Mouse (Mus musculus): ENCODE results near the gene Atp11a.

Gene Atp11a

DNA sequence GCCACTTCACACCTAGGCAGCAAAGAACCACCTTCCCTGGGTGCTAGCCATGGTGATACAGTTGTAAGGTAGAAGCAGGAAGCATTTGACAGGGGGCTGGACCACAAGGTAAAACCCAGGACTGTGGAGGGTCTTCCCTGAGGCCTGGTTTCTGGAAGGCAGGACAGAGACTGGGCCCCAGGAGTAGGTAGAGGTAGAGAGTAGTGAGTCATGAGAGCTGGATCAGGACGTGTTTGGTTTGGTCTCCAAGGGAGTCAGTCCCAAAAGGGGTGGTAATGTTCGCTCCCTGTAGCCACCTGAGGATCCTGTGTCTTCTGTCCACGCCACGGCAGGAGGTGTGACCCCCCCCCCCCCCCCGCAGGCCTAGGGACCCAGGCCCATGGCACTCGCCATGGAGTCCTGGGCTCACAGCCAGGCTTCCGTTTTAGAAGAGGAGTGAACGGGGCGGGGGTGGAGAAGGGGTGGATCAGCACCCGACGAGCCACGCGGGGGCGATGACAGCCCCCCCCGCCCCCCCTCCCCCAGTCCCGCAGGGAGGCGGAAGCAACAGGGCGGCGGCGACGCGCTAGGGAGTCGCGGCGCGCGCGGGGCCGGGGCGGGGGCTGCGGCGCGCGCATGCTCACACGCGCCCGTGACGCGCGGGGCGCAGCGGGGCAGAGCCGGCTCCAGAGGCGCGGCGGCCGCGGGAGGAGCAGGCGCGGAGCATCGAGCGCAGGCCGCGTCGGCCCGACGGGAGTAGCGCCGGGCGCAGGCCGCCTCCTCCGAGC is at the start of gene Atp11a:
TSS of gene Atp11a (plus strand) at position 624 of the 767 bp plus-strand sequence.
- in situ Hi-C loops (cut with MboI, MseI), result no loop called here

DNA sequence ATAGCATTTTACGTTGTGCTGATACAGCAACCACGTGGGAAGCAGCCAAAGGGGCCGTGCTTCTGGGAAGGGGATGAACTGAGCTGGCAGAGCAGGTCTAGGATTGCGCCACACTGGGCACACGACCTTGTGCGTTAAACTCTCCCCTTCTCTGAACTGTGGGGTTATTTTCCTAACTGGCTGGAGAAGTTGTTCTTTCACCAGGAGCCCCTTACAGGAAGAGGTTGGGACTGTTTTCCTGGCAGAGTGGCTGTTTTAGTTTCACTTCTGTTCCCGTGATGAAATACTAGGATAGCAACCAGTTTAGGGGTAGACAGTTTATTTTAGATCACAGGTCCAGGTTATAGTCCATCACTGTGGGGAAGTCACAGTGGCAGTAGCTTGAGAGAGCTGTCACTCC is 45.2 kb upstream of the Atp11a start:
- in situ Hi-C loops (cut with MboI, MseI), result no loop called here

DNA sequence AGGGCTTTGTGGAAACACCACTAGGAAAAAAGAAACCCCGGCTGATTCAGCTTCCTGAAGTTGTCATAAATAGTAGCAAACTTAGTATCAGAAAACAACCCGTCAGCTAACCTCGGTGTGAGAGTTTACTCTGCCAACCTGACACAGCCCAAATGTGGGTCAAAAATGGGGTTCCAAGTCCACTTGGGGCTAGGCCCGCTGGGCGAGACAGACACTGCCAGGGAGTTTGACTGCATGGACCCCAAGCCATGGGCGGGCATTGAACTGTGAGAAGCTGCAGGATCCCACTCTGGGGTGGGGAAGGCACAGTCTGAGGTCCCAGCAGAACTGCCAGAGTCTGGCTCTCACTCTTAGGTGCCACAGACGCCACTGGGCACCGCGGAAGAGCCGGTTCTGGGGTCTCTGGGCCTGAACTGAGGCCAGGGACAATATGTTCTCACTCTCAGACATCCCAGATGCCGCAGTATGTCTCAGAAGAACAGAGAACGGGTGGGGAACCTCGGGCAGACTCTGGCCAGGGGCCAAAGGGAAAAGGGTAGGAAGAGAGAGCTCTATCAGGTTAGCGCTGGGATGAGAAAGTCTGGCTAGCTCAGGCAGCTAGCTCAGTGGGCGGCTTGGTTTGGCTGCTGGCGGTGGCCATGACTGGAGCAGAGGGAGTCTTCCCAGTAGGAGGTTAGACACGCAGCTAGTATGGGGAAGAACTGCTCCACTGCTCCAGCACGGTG is 40.8 kb upstream of the Atp11a start:
- in situ Hi-C loops (cut with MboI, MseI), result no loop called here

DNA sequence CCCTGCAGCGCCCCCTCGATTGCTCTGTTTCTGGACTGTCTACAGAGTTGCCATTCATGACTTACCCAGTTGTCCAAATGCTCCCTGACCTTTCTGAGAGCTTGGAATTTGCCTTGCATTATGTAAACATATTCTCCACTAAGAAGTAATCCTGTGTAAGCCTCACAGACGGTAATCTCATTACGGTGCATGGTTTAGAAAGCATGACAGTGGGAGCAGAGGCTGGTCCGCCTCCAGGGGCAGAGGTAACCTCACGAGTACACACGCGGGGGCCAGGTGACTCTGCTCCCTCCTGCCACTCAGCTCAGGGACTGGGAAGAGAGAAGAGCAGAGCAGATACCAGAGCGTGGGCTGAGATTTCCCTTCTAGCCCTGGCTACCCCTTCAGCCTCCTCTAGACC is 37.7 kb upstream of the Atp11a start:
- in situ Hi-C loops (cut with MboI, MseI), result no loop called here

DNA sequence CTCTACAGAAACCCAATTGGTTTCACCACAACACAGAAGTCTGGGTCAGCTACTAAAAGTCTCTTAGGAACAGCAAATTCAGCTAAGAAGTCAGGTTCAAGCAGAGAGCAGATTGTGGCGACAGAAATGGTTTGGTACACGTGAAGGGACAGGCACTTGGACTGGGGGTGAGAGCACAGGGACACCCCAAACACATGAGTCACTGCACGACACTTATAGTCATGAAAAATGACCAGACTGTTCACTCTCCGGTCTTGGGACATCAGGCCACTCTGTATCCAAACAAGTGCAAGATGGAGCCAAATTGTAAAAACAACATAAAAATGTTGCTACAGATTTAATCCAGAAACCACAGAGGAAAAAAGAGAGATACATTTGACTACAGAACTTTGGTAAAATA is 28.2 kb upstream of the Atp11a start:
- in situ Hi-C loops (cut with MboI, MseI), result no loop called here

DNA sequence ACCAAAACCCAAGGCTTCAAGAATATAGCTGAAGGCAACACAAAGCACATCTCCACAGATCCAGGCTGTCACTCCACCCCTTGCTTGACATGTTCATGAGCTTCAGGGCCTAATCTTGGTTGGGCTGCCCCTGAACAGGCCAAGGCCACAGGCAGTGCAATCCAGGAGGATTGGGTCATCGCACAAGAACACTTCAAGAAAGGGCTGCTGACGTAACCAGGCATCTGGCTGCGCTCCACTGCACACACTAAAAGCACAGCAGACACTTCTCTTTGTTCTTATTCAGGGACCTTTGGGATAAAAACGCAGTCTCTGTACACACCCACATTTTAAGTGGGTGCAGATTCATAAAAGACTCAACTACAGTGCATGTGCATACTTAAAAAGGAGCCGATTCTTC is 26.0 kb upstream of the Atp11a start:
- in situ Hi-C loops (cut with MboI, MseI), result no loop called here

DNA sequence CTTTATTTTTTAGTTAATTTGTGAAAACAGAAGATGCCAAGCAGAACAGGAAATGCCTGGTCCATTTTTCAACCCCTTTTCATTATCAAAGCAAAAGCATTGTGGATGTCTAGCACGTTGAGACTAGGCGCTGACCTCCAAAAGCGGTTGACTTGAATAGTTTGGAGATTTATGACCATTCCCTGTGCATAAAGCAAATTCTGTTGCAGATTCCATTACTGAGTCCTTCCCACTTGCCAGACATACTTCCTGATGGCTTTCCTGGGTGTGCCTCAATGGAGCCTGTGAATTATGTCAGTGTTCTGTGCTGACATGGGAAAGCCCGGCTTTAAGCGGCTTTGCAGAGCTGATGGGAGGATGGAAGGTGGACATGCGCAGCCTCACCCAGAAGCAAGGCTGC is 24.4 kb upstream of the Atp11a start:
- in situ Hi-C loops (cut with MboI, MseI), result no loop called here

DNA sequence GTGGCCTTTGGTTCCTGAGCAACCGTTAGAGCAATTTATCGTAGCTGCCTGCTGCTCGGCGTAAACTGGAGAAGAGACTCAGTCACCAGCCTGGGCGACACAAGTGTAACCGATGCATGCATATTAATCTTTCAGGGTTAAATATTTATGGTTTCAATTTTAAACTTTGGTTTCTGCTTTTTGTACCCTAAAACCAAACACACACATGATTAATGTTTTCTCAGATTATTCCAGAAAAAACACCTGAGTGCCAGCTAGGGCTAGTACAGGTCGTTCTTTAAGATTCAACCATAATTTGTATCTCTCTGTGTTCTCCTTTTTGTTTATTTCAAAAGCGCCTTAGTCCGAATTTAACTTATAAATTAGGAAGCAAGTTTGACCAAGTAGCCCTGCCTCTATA is 17.7 kb upstream of the Atp11a start:
- in situ Hi-C loops (cut with MboI, MseI), result no loop called here

DNA sequence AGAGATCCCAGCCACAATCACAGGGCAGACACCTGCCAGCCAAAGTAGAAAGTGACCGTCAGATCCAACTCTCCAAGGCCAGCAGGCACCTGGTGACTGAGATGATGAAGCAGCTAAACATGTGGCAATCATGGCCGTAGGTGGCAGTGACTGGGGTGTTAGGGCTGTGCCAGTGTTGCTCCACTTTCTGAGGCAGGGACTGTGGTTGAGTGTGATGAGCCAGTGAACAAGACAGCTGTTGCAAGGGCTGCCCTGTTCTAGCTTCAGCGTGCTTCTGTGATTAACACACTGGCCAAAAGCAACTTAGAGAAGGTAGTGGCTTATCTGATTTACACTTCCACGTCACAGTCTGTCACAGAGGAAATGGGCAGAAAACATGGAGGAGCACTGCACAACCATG is 13.4 kb upstream of the Atp11a start:
- in situ Hi-C loops (cut with MboI, MseI), result no loop called here

DNA sequence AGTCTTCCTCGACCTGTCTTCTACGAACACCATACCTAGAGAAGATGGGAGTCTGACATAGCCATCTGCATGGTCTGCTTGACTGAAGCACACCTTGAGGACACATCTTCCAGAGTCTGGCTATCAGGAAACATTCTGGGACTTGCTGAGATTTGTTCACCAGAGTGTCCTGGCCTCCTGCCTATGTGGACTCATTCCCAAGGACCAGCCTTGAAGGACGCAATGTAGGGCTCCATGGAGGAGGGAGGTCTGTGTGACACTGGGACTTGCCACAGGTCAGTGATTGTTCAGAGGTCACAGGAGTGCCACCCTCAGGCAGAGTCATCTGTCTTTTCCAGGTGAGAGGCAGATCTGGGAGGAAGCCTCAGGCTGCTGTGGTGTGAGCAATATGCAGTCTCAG is 8.6 kb upstream of the Atp11a start:
- in situ Hi-C loops (cut with MboI, MseI), result no loop called here

DNA sequence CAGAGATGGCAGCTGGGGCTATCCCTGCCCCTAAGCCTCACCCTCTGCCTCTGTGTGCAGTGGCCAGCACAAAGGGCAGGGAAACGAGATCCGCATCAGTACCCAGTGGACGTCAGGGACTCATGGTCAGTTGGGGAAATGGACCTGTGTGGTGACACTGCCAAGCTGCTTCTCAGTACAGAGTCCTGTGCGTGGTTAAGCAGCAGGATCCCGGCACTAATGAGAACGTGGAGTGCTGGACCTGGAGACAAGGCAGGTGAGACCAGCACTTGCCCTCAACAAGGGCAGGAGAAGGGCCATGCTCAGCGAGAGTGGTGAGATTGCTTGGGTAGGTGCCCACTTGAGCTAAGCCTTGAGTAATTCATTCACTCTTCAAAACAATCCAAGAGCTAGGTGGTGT is 7.7 kb upstream of the Atp11a start:
- in situ Hi-C loops (cut with MboI, MseI), result no loop called here

DNA sequence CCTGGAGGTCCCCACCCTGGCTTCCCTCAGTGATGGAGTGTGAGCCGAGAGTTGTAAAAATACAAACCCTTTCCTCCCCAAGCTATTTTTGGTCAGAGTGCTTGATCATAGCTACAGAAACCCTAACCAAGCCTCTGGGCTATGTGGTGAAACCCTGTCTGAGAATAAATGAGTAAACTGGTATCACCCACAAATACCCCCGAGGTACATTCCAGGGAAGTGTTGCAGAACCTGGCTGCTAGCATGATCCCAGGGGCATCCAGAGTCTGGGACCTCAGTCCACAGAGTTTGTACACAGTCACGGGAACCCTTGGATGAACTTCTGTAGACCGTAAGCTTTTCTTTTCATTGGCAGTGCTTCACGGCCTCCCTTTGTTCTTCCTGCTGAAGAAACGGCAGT is 3.8 kb upstream of the Atp11a start:
- in situ Hi-C loops (cut with MboI, MseI), result no loop called here

DNA sequence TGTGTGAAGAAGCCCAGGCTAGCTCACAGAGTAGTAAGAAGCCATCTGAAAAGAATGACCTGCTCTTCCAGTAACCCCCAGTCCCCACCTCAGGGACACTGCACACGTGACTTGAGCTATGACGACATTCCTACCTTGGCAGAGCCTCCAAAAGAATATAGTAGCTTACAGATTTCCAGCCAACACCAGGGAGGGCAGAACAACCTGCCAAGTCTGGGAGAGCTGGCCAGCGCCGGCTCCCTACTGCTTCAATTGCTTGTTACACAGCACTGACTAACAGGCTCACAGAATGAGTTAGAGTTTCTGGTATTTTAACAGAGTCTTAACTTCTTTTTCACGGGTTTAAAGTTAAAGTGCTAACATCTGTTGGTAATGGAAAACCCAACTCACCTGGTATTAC is 2.7 kb upstream of the Atp11a start:
- in situ Hi-C loops (cut with MboI, MseI), result no loop called here

DNA sequence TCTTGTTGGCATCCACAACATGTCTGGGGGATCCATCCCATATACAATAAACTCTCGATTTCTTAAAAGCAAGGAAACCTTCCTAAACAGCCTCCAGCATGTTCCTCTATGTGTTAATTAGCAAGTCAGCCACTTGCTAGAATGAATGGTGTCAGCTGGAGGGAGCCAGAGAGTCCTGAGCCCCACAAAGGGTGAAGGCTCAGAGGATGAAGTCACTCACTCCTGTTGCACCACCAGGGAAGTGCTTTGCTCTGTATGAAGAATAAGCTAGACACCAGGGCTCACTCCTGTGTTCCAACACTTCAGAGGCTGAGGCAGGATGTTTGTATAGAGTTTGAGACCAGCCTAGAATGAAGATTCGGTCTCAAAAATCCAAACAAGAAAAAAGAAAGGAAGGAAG is 1.5 kb upstream of the Atp11a start:
- in situ Hi-C loops (cut with MboI, MseI), result no loop called here

DNA sequence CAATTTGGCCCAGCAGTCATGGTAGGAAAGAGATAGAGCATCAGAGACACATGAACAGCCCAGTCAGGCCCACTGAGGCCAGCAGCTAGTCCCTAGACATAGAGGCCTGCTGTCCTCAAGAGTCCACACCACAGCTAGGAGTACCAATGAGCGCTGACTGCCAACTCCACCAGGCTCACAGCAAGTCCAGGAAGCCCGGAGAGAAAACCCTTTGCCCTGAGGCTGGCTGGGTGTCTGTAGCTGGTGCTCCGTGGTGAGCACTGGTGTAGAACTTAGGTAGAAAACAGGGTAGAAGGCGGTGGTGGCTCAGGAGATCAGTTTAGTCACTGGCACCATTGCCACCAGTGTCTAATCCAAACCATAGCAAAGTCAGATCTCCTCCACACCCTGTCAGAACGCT is 988 bp upstream of the Atp11a start:
- in situ Hi-C loops (cut with MboI, MseI), result no loop called here

DNA sequence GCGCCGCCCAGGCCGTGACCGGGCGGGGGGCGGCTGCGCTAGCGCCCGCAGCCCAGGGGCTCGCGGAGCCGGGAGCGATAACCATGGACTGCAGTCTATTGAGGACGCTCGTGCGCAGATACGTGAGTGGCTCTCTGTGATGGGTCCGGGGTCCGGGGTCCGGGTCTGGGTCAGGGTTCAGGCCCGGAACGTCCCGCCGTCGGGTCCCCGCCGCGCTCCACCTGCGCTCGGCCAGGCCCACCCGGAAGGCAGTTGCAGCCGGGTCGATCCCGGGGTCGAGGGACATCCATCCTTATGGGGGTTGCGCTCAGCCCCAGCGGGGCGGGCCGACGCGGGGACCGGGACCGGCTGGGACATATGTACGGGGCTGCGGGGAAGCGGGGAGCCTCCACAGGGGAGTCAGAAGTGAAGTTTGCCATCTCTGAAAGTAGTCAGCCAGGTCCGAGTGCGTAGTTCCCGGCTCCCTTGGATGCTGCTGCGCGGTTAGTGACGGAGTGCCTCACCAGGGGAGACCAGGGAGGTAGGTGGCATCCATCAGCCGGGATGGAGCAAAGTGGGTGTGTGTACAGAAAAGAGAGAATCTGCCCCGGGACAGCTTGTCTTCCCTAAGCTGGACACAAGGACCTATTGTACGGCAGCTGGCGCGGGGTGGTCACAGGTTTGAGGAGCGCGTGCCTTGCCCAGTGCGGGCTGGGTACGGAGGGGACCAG is 572 bp downstream of the Atp11a start:
- in situ Hi-C loops (cut with MboI, MseI), result no loop called here

DNA sequence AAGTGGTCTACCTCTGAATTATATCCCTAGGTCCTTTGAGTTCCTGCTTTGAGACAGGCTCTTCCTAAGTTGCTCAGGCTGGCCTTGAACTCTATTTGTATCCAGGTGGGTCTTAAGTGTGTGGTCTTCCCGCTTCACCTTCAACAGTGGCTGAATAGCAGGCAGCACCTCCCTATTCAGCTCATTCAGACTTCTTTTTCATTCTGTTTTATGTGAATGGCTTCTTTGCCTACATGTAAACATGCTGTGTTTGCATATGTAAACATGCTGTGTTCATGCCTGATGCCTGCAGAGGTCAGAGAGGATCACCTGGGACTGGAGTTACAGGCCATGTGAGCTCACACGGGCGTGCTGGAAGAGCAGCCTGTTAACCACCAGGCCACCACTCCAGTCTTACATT is 3.1 kb downstream of the Atp11a start:
- in situ Hi-C loops (cut with MboI, MseI), result no loop called here

DNA sequence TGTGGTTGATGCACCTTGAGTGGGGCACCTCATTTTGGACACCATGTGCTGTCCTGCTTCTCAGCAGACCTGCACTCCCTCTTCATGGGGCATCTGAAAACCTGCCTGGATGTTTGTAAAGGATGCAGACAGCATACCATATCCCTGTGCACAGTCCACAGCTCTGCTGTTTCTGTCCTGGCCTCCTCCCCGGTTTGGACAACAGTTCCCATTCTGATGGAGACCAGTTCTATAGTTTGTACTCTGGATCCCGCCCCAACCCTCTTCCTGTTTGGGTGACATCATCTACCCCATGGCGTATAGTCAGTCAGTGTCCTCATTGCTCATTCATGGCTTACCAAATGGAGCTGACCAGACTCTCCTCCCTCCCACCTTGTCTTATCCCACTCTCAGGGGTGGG is 5.1 kb downstream of the Atp11a start:
- in situ Hi-C loops (cut with MboI, MseI), result no loop called here

DNA sequence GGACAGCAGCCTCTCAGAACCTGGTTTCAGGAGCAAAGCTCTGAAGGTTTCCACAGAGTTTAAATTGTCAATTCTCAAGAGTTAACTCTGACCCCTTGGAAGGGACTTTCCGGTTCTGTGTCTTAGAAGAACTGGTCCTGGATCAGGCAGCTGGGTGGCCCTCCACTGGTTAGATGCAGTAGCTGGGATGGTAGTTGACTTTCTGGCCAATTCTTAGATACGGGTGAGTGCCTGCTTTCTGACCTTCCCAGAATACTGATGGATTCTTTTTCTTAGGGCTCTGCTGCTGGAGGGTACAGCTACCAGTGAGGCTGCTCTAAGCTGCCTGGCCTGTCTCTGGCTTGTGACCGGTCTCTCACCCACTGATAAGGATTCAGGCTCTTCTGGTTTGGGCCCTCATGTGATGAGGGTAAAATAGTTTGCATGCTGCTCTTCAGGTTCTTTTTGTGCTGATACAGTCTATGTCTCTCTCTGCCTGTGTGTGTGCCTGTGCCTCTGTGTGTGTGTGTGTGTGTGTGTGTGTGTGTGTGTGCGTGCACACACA is 6.8 kb downstream of the Atp11a start:
- in situ Hi-C loops (cut with MboI, MseI), result no loop called here

DNA sequence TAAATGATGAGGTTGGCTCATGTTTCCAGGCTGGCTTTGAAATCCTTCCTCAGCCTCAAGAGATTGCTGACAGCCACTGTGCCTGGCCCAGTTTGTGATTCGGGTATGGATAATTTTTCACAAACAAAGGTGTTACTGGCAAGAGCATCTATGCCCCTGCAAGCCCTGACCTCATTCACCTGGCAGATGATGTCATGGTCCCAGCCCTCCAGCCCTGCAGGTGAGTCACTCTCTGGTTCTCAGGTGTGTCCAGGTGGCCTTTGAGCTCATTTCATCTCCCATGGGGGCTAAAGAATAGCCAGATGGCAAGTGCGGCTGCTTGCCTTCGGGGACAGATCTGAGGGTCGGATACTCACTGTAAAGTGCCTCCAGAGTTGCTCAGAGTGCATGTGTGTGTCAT is 8.2 kb downstream of the Atp11a start:
- in situ Hi-C loops (cut with MboI, MseI), result no loop called here

DNA sequence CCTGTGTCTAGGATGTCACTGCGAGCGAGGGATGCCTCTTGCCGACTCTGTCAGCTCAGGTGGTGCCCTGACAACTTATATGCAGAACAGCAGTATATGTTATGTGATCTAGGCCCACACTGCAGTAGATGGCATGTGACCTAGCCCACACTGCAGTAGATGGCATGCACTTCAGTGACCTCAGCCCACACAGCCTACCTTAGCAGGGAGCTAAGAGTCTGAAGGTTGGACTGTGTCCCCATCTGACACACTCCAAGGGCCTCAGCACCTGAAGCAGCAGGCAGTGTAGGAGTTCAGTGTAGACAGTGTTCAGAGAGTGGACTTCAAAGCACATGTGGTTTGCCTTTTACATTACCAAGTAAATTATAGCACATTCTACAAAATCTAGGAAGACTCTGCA is 10.4 kb downstream of the Atp11a start:
- in situ Hi-C loops (cut with MboI, MseI), result no loop called here

DNA sequence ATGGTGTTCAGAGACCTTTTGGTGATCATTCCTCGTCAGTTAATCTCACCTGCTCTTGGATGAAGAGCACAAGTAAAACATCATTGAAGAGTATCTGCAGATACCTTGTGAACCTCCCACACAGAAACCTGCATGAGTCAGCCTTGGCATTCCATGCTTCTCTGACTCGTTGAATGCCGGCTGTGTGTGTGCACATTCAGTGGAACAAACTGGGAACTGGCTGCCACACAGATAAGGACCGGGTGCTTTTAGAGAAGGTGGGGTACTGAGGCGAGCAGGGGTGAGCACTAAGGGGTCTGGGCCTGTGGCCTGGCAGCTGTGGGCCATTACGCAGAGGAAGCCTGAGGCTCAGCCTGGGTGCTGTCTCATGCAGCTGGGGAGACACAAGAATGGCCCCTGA is 11.9 kb downstream of the Atp11a start:
- in situ Hi-C loops (cut with MboI, MseI), result no loop called here

DNA sequence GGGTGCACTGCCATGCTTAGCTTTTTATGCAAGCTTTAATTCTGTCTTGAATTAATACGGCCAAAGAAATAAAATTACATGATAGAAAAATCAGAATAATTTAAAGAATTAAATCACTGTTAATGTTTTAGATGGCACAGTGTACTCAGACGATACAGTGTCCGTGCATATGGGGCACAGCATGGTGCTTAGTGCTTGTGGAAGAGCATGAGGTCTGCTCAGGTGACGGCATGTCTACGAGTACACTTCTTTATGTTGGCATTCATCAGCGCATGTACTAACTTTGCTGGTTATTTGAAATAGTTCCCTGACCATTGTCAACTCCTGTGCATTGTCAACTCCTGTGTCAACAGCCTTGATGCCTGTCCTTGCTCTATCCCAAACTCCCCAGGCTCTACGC is 12.5 kb downstream of the Atp11a start:
- in situ Hi-C loops (cut with MboI, MseI), result no loop called here

Data from T-helper 17 cell (primary cell).